Mouse (Mus musculus) layer of hippocampus, postnatal 14 days (tissue): ENCODE data around the gene 2410015M20Rik. TPM values are rescaled to one million over a fixed set of nuclear protein-coding genes. Genes with fewer than 3 reads are reported as not detected.
"Not testable (repeated sequence)": the region's sequence is repeated elsewhere in the genome, so short reads cannot be mapped to it uniquely, and the experiment has no call there.

Source experiments
- DNase-seq, 2 experiments: peaks; one replicate each; pipeline ENCODE4 v3.0.0; 2021 to 2022; ENCODE audit warnings: low spot score in 2 of 2, mixed read lengths in 1 of 2
- total RNA-seq, 2 experiments: library from RNA; stranded (reverse); gene quantifications; 2 replicates each; pipeline ENCODE4 v1.2.3; 2021

2410015M20Rik gene
- total RNA-seq, 2 experiments from 2014 or later, result 151 to 160 TPM

- no peak for DNase-seq
Observed at GRCm38 (mm10) chr17:56614391-56615135, 5.0 kb upstream of the 2410015M20Rik start.

GRCm38 (mm10) chr17:56613893-56614292 is 4.3 kb upstream of the 2410015M20Rik start:
- DNase-seq, result peak in 1 of 2 experiments; percentile 38

- peak; percentile 97 for DNase-seq
Observed at GRCm38 (mm10) chr17:56613236-56613844, 3.8 kb upstream of the 2410015M20Rik start, which contains the start of gene Rpl36. Rpl36 (plus strand) TSS chr17:56613416.

- not testable (repeated sequence) for DNase-seq
Observed at GRCm38 (mm10) chr17:56612565-56612939, 3.0 kb upstream of the 2410015M20Rik start.

GRCm38 (mm10) chr17:56611861-56612564 is 2.4 kb upstream of the 2410015M20Rik start:
- no peak for DNase-seq

GRCm38 (mm10) chr17:56611323-56611722 is 1.8 kb upstream of the 2410015M20Rik start:
- DNase-seq, result no peak

- no peak for DNase-seq
Observed at GRCm38 (mm10) chr17:56608699-56609098, 872 bp downstream of the 2410015M20Rik start.

GRCm38 (mm10) chr17:56607521-56608062 is 2.0 kb downstream of the 2410015M20Rik start:
- no peak for DNase-seq

- DNase-seq, result no peak
Observed at GRCm38 (mm10) chr17:56605431-56605830, 4.1 kb downstream of the 2410015M20Rik start.

- no peak for DNase-seq
Observed at GRCm38 (mm10) chr17:56604422-56604821, 5.1 kb downstream of the 2410015M20Rik start.

GRCm38 (mm10) chr17:56604070-56604380 is 5.5 kb downstream of the 2410015M20Rik start:
- DNase-seq, result no peak

GRCm38 (mm10) chr17:56603186-56604069 is 6.1 kb downstream of the 2410015M20Rik start:
- no peak for DNase-seq

- no peak for DNase-seq
Observed at GRCm38 (mm10) chr17:56593527-56594271, 15.9 kb downstream of the 2410015M20Rik start.

- no peak for DNase-seq
Observed at GRCm38 (mm10) chr17:56592553-56592952, 17.0 kb downstream of the 2410015M20Rik start.

- no peak for DNase-seq
Observed at GRCm38 (mm10) chr17:56588921-56589320, 20.6 kb downstream of the 2410015M20Rik start.

- DNase-seq, result no peak
Observed at GRCm38 (mm10) chr17:56587773-56588172, 21.8 kb downstream of the 2410015M20Rik start.

- DNase-seq, result no peak
Observed at GRCm38 (mm10) chr17:56585171-56585821, 24.3 kb downstream of the 2410015M20Rik start.

GRCm38 (mm10) chr17:56584257-56585130 is 25.1 kb downstream of the 2410015M20Rik start, which contains the start of the genes Safb2 and Safb:
Safb2 (minus strand) TSS chr17:56584585.
Safb (plus strand) TSS chr17:56584825.
- DNase-seq, result peak; percentile 99 to 100
